Mouse (Mus musculus): ENCODE results near the gene Gm20671.

DNA sequence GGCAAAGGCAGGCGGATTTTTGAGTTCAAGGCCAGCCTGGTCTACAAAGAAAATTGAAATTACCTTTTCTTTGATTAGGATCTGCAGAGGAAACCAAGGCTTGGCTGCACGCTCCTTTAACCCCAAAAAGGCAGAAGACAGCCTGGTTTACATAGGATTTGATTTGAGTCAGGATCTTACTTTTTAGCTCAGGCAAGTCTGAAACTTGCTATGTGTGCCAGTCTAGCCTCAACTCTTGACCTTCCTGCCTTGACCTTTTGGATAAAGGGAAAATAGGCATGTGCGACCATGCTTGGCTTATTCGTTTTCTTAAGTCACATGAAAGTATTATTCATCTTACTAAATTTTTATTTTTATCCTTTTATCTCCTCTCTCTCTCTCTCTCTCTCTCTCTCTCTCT, 27.9 kb upstream of the Gm20671 start:
- TF ChIP-seq EP300 (IDR thresholded peaks at IDR 0.05; ENCODE audit: low read depth), result no peak
- no peak for TF ChIP-seq CTCF (IDR thresholded peaks at IDR 0.05; ENCODE audit: low read depth)

All from liver, postnatal 0 days (tissue).